ENCODE assay signal across 25 mouse cellular contexts in genomic region chr4:32185986-32186385, GRCm38 (mm10). TPM values are rescaled to one million over a fixed set of nuclear protein-coding genes. Genes with fewer than 3 reads are reported as not detected.
A peak's percentile ranks its signal among the peaks of the same experiment; 100 is the strongest.
DNase-seq lines count a peak whose midpoint lies in the region; ATAC-seq lines count a peak whose summit lies in the region.
"Had no signal": no experiment of that assay in that cellular context is flagged by ENCODE, and none has a peak within 500 bp of the region (broad histone marks: within the 10 kb centered on the region; RNA-seq: fewer than 3 reads in every experiment).

No protein-coding gene starts in this region.

- H3K27me3 ChIP-seq in embryonic facial prominence, embryonic 14.5 days (replicated peaks; ENCODE audit: control insufficient read depth, insufficient read depth, low read length), result no peaks in the 10 kb centered on the region
- H3K27me3 ChIP-seq in embryonic facial prominence, embryonic 10.5 days (replicated peaks; ENCODE audit: low read depth, poor library complexity, severe bottlenecking), result peaks cover 13% of the 10 kb centered on the region
- H3K27me3 ChIP-seq in forebrain, embryonic 16.5 days (replicated peaks; ENCODE audit: control insufficient read depth, insufficient read depth, low read length), result no peaks in the 10 kb centered on the region
- H3K27me3 ChIP-seq in forebrain, embryonic 12.5 days, result no peaks in the 10 kb centered on the region
- H3K27me3 ChIP-seq: embryonic facial prominence, embryonic 13.5 days; heart, embryonic 12.5 days; heart, embryonic 15.5 days; hindbrain, embryonic 13.5 days; intestine, embryonic 15.5 days; Patski had no signal

- H3K9me3 ChIP-seq in embryonic facial prominence, embryonic 14.5 days (ENCODE audit: control insufficient read depth, low read length), result no peaks in the 10 kb centered on the region
- H3K9me3 ChIP-seq in embryonic facial prominence, embryonic 10.5 days, result no peaks in the 10 kb centered on the region
- no peaks in the 10 kb centered on the region for H3K9me3 ChIP-seq in forebrain, embryonic 16.5 days (ENCODE audit: control insufficient read depth, low read length)
- no peaks in the 10 kb centered on the region for H3K9me3 ChIP-seq in forebrain, embryonic 12.5 days
- H3K9me3 ChIP-seq: embryonic facial prominence, embryonic 13.5 days; heart, embryonic 12.5 days; heart, embryonic 15.5 days; hindbrain, embryonic 10.5 days; hindbrain, embryonic 13.5 days; intestine, embryonic 15.5 days had no signal

- no peak for ATAC-seq in embryonic facial prominence, embryonic 14.5 days (ENCODE audit: low read depth)
- ATAC-seq in forebrain, embryonic 16.5 days, result no peak
- no peak for ATAC-seq in forebrain, embryonic 12.5 days (ENCODE audit: low FRiP score)
- ATAC-seq: hindbrain, embryonic 16.5 days; intestine, embryonic 15.5 days; Patski had no signal

- H3K4me1 ChIP-seq in embryonic facial prominence, embryonic 14.5 days (ENCODE audit: control insufficient read depth, insufficient read depth, low read length), result peaks cover 3% of the 10 kb centered on the region; the same call in 1 of the 2 replicates
- peaks cover 14% of the 10 kb centered on the region for H3K4me1 ChIP-seq in embryonic facial prominence, embryonic 10.5 days
- peaks cover 27% of the 10 kb centered on the region for H3K4me1 ChIP-seq in forebrain, embryonic 16.5 days (replicated peaks; ENCODE audit: control insufficient read depth, insufficient read depth, low read length)
- peaks cover 16% of the 10 kb centered on the region for H3K4me1 ChIP-seq in forebrain, embryonic 12.5 days
- H3K4me1 ChIP-seq: embryonic facial prominence, embryonic 13.5 days; hindbrain, embryonic 13.5 days; intestine, embryonic 15.5 days had no signal

- H3K9ac ChIP-seq in embryonic facial prominence, embryonic 14.5 days (ENCODE audit: low read depth, low read length), result no peak overlapping the region
- no peak overlapping the region for H3K9ac ChIP-seq in forebrain, embryonic 16.5 days (replicated peaks; ENCODE audit: low read depth, low read length)
- no peak overlapping the region for H3K9ac ChIP-seq in forebrain, embryonic 12.5 days
- H3K9ac ChIP-seq: embryonic facial prominence, embryonic 13.5 days; heart, embryonic 12.5 days; heart, embryonic 15.5 days; hindbrain, embryonic 13.5 days; intestine, embryonic 15.5 days had no signal

- no peak overlapping the region for H3K4me3 ChIP-seq in embryonic facial prominence, embryonic 14.5 days (ENCODE audit: low read depth, low read length)
- H3K4me3 ChIP-seq in embryonic facial prominence, embryonic 10.5 days, result no peak overlapping the region
- no peak overlapping the region for H3K4me3 ChIP-seq in forebrain, embryonic 16.5 days (replicated peaks; ENCODE audit: low read length)
- no peak overlapping the region for H3K4me3 ChIP-seq in forebrain, embryonic 12.5 days (replicated peaks)
- H3K4me3 ChIP-seq: embryonic facial prominence, embryonic 13.5 days; heart, embryonic 12.5 days; heart, embryonic 15.5 days; hindbrain, embryonic 10.5 days; hindbrain, embryonic 13.5 days; intestine, embryonic 15.5 days had no signal

- H3K27ac ChIP-seq in embryonic facial prominence, embryonic 14.5 days (replicated peaks; ENCODE audit: low read depth, low read length), result no peak overlapping the region
- no peak overlapping the region for H3K27ac ChIP-seq in embryonic facial prominence, embryonic 10.5 days (replicated peaks)
- peak overlapping the region; percentile 43; the same call in 1 of the 2 replicates for H3K27ac ChIP-seq in forebrain, embryonic 16.5 days (ENCODE audit: low read length)
- H3K27ac ChIP-seq in forebrain, embryonic 12.5 days, result no peak overlapping the region
- H3K27ac ChIP-seq: embryonic facial prominence, embryonic 13.5 days; heart, embryonic 15.5 days; hindbrain, embryonic 10.5 days; hindbrain, embryonic 13.5 days; intestine, embryonic 15.5 days had no signal

- DNase-seq in embryonic facial prominence, embryonic 14.5 days (ENCODE audit: low spot score), result peak; percentile 60
- no peak for DNase-seq in embryonic facial prominence, embryonic 10.5 days (ENCODE audit: low spot score)
- DNase-seq in testis, postnatal 14 days (ENCODE audit: low spot score), result peak; percentile 12
- DNase-seq in testis, postnatal 10 days (ENCODE audit: low spot score), result no peak
- no peak for DNase-seq in MN1 (ENCODE audit: low spot score)
- DNase-seq: adrenal gland, postnatal 10 days; adrenal gland, postnatal 36 days; cerebellum, adult 11 months; cerebellum, adult 2 months; cerebellum, adult 9-11 months; cerebellum, postnatal 25 days; gastrocnemius, postnatal 25 days; heart, adult 18-20 months; heart, postnatal 10 days; heart, postnatal 36 days had no signal

- H3K36me3 ChIP-seq in embryonic facial prominence, embryonic 14.5 days (ENCODE audit: control insufficient read depth, insufficient read depth, low read length), result no peaks in the 10 kb centered on the region
- H3K36me3 ChIP-seq in embryonic facial prominence, embryonic 10.5 days (replicated peaks), result no peaks in the 10 kb centered on the region
- H3K36me3 ChIP-seq in forebrain, embryonic 16.5 days (ENCODE audit: control insufficient read depth, insufficient read depth), result no peaks in the 10 kb centered on the region
- H3K36me3 ChIP-seq in forebrain, embryonic 12.5 days (replicated peaks), result no peaks in the 10 kb centered on the region
- H3K36me3 ChIP-seq: embryonic facial prominence, embryonic 13.5 days; heart, embryonic 12.5 days; heart, embryonic 15.5 days; hindbrain, embryonic 10.5 days; hindbrain, embryonic 13.5 days; intestine, embryonic 15.5 days had no signal

- 69% methylated on average over 10 of the region's 10 CpGs for WGBS in embryonic facial prominence, embryonic 14.5 days
- 83% methylated on average over 10 of the region's 10 CpGs for WGBS in embryonic facial prominence, embryonic 10.5 days
- 69% methylated on average over 10 of the region's 10 CpGs for WGBS in forebrain, embryonic 16.5 days
- WGBS in forebrain, embryonic 12.5 days, result 85% methylated on average over 10 of the region's 10 CpGs

- no peak overlapping the region for H3K4me2 ChIP-seq in embryonic facial prominence, embryonic 14.5 days (ENCODE audit: low read depth, low read length)
- no peak overlapping the region for H3K4me2 ChIP-seq in forebrain, embryonic 16.5 days (ENCODE audit: low read length)
- no peak overlapping the region for H3K4me2 ChIP-seq in forebrain, embryonic 12.5 days
- H3K4me2 ChIP-seq: embryonic facial prominence, embryonic 13.5 days; heart, embryonic 12.5 days; heart, embryonic 15.5 days; hindbrain, embryonic 13.5 days; intestine, embryonic 15.5 days had no signal

RNA-seq across cellular contexts. Expression of gene Bach2, which starts 52.6 kb away (rescaled TPM):
- polyA plus RNA-seq in embryonic facial prominence, embryonic 14.5 days (2014; fragmentation: Nextera tagmentation; extraction: Ambion mirVana), result 7.3 and 7.7 TPM in 2 replicates
- polyA plus RNA-seq in embryonic facial prominence, embryonic 10.5 days (2016; fragmentation: Nextera tagmentation; extraction: Ambion mirVana), result 12.2 and 12.4 TPM in 2 replicates
- polyA plus RNA-seq in forebrain, embryonic 16.5 days (2015; fragmentation: Nextera tagmentation; extraction: Ambion mirVana), result 32.7 and 33.3 TPM in 2 replicates
- polyA plus RNA-seq in forebrain, embryonic 12.5 days (2016; fragmentation: Nextera tagmentation; extraction: Ambion mirVana), result 22.3 and 27.7 TPM in 2 replicates

Comparison
In these comparisons a context has a peak if more than half of its experiments do, and no peak if none do; other contexts are left out.
1. DNase-seq: peak in embryonic facial prominence, embryonic 14.5 days (single experiment) and testis, postnatal 14 days (single experiment); none in embryonic facial prominence, embryonic 10.5 days (single experiment), testis, postnatal 10 days (single experiment) and MN1 (single experiment).